Mouse (Mus musculus): ENCODE data around the gene Jag1.

Gene Jag1

DNA sequence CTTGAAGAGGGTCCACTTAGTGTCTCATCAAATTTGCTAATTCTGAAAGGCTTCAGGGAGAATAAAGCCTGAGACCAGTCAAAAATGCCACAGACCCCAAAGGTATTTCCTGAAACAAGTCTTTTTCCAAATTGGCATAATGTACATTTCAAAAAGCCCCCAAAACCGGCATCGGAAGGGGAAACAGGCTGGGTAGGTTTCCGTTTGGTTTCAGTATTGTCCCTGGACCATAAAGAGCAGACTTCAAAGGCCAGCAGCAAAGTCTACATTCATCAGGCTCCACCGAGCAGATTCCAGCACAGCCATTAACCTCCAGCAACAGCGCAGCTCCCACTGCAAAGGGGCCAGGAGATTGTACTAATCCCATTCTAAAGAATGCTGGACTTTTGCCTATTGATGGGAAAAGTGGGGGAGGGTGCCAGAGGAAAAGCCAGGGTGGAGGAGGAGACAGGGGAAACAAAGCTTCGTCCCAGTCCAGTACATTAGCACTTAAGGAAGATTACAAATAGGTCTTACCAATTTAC is 17.2 kb downstream of the Jag1 start:
- DNase-seq (ENCODE audit: low spot score), result no peak

DNA sequence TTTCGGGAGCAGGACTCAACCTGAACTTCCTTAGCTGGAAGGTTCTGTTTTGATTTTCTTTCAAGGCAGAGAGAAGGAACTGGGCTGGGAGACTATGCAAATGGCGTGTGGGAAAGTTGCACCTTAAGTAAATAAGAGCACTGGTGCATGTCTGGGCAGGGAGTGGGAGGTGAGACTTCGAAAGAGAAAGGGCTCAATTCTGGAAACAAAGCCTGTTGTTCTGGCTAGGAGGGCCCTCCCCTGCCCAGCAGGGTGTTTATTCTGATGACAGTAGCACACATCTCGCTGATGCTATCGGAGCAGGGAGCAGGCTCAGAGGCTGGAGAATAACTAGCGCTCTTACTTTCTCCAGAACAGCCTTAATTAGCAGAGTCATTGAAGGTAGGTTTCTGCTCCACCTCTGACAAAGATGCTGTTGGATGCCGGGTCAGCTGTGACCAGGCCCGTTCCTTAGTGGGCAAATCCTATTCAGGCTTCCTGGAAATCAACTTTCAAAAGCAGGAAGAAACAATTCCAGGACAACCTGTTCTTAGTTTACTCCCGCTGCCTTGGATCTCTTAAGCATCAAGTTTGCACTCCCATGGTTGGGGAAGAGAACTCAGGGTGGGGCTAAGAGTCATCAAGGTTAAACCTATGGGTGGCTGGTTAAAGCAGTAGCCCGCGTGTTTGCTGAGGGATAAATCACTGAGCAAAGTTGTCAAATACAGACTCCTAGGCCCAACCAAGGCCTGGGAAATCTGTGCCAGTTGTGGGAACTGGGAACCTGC is 18.0 kb downstream of the Jag1 start:
- DNase-seq (ENCODE audit: low spot score), result no peak

DNA sequence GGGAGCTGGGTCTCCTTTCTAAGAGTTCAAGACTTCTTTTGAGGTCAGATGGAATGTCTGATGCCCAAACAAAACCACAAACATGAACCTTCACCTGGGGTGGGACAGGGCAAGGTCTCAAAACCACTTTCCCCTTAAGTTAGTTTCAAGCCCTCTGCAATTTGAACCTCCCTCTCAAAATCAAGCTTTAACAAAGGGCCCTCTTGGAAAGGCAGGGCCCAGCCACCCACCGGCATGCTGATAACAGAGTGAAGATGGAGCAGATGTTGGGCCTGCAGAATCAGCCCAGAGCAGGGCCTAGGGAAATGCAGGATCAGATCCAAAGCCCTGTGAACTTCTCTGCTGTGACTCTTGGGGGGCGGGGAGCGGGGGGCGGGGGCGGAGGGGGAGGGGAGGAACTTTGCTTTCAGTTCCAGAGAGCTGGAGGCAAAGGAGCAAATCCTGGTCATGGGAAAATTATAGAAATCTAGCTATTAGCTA is 19.4 kb downstream of the Jag1 start:
- no peak for DNase-seq (ENCODE audit: low spot score)

DNA sequence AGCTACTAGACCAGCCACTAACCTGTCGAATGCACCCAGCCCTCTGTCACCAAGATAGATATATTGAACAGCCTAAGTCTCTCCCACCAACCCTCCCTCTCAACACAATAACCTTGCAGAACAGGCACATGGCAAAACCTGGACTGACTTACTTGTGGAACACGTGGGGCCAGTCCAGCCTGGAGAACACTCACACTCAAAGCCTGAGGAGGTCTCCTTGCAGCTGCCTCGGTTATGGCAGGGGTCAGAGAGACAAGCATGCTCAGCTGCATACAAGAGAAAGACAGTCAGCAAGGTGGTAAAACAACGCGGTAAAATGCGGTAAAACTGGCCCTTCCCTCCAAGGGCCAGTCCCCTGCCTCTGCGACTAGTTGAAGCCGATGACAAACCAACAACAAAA is 22.1 kb downstream of the Jag1 start:
- DNase-seq (ENCODE audit: low spot score), result no peak

DNA sequence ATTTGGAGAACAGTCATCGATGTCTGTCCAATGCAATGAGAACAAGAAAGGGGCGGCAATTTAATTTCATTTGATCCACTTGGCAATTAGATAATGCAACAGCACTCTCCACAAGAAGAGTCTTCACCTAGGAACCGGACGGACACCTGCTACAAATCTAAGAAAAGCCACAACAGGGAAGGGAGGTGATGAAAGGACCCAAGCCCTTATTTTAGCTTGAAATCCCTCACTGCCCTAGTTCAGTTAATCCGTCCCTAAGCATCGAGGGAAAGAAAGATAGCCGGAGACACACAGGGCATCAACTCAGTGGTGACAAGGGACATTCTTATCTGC is 23.2 kb downstream of the Jag1 start:
- no peak for DNase-seq (ENCODE audit: low spot score)

DNA sequence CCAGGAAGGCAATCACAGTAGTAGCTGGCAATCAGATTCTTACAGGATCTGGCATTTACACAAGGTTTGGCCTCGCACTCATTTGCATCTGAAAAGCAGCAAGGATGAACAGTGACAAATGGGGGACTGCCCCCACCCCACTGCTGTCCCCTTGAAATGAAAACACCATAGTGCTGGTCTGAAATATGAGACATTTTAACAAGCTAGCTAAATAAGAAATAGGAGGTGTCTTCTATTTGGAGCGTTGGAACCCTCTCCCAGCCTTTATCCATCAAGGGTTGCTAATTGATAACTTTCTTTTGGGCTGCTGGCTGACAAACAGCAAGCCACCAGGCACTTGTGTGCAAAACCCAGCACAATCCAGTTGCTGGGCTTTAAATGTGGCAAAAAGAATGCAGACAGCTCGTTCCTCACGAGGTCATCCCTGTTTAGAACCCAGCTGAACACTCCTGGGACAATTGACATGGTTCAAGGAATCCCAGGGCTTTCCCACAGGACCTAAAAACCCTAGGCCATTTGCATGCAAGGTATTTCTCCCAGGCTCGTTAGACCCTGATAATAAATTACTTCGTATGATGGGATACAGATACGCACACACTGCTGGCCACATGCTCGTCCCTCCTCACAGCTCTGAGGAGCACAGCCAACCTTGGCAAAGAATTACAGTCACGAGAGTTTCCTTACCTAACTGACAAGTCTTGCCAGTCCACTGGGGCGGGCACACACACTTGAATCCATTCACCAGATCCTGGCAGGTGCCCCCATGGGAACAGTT is 23.7 kb downstream of the Jag1 start:
- no peak for DNase-seq (ENCODE audit: low spot score)

DNA sequence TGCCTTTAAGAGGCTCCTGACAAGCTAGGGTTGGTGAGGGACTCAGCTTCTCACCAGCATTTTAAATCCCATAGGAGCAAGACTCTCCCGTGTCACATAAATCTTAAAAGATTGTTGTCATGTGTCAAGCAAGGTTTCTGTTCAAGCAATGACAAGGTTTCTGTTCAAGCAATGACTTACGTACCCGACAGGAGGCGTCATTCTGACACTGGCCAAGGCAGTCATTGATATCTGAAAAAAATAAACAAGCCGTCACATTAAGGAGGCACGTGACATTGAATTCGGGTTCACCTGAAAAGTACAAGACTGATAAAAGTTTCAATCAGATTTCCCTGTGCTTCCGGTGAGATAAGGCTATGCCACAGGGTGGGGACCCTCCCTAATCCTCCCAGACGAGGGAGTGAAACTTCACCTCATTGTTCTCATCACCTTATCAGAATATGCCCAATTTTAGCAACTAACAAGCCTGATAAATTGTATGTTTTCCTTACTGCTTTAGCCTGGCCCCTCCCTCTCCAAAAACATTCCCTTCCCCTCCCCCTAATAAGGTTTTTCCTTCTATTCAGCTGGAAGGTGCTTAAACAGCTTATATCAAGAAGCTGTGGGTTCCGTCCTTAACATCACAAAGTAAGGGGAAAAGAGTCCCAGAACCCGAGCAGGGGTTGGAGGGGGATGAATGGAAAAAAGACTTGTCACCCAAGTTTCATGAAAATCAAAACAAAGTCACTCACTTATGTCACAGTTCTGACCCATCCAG is 24.5 kb downstream of the Jag1 start:
- DNase-seq (ENCODE audit: low spot score), result no peak

DNA sequence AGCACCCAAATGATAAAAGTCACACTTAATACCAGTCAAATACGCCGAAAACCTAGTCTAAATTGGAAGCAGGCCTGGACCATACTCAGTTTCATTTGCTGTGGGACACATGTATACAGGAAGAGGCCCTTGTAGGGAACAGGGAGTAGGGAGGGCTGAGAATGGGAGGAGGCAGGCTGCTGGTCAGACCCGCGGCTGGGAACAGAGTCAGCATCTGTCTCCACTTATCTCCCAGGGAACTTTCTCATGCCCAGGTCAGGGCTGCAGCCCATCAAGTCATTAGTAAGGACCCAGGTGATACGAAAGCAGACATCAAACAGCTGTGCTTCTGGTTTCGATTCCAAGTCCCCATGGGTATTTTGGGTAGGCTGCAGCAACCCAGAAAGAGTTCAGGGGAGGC is 28.7 kb downstream of the Jag1 start:
- no peak for DNase-seq (ENCODE audit: low spot score)

DNA sequence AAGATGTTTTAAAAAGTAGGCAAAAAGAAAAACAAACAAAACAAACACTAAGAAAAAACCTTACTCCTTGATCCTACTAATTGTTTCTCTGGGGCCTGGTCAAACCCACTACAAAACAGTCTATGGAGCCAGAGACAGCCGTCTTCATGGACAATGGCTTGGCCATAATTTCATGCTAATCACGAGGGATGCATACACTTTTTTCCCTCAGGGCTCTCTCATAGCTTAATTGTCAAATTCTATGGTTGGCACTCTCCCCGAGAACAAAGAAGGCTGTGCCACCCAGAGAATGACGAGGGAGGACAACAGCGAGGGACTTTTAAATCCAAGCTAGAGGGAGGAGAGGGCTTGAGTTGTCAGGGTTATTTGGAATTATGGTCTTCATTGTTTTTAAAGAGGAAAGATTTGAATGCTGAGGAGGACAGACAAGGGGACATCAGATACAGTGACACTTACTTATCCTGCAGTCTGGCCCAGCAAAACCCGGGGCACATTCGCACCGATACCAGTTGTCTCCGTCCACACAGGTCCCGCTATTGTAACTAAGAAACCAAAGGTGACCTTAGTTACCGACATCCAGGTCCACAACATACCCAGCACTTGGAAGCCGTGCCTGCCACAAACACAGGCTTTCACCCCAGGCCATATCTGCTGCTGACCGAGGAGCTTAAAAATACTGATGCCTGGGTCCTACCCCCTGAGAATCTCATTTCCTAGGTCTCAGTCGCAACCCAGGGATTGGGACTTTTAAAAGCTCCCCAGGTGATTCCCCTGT is 29.6 kb downstream of the Jag1 start:
- no peak for DNase-seq (ENCODE audit: low spot score)

DNA sequence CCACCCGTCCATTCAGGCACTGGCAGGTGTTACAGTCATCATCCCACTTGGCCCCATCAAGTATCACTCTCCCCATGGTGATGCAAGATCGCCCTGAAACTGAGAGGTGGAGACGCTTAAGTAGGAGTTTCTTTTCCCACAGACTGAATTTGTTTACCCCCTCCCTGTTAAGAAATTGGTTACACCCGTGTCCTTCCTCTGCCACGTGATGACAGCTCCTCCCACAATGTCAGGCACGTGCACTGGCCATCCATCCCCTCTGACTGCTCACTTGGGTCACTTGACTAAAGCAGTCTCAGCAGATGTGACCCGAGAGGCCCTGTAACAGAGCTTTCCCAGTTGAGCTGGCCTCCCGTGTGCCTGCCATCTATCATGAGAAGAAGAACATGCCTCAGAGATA is 31.2 kb downstream of the Jag1 start:
- no peak for DNase-seq (ENCODE audit: low spot score)

DNA sequence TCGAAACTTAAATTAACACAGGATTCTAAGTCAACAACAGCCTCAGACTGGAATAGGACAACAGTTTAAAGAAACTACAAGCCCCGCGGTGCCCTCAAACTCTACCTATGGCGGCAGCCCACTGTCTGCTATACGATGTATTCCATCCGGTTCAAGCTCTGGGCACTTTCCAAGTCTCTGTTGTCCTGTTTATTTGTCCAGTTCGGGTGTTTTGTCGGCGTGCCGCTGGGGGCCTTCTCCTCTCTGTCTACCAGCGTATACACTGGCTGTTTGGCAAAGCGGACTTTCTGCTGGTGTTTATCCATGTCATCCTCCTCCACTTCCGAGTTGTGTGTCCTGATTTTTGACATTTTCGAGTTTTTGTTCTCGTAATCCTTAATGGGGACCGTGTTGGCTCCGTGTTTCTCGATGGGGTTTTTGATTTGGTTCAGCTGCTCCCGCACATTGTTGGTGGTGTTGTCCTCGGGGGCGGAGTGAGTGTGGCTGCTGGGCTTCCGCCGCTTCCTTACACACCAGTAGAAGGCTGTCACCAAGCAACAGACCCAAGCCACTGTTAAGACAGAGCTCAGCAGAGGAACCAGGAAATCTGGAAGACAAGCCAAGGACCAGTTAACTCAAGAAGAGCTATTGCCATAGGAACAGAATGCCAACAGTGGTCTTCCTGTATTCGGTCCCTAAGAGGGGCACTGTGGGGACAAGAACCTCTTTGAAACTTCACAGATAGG is 33.4 kb downstream of the Jag1 start:
- no peak for DNase-seq (ENCODE audit: low spot score)

DNA sequence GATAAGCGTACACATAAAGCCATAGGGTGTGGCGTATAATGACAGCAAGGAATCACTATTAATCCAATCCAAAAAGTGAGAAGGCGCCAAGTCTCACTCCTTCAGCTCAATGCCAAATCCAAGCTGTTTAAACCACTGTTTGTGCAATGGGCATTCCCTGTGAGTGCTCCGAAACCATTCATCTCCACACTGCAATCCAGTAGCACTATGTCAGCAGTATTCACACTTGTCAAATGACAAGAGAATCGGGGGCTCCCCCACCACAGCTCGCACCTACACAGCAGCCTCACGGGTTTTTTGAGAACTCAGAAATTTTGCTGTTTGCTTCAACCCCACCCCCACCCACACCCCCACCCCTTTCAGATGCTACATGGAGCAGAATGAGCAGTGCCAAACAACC is 35.4 kb downstream of the Jag1 start:
- no peak for DNase-seq (ENCODE audit: low spot score)

DNA sequence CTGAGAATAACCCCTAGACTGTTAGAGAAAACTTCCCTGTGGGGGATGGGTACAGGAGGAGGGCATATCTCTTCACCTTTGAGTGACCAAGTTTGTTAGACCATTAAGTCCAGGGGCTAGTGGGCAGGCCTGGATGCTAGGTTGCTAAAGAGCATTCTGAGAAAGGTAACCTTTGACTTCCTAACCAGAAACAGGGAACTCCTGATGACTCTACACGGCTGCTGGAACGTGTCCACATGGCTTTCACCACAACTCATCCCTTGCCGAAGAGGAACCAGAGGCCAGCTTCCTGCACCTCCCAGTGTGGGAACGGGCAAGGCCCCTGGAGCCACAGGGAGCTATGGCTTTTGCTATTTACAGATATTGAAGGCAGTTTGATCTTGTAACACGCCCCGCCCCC is 36.0 kb downstream of the Jag1 start:
- no peak for DNase-seq (ENCODE audit: low spot score)

DNA sequence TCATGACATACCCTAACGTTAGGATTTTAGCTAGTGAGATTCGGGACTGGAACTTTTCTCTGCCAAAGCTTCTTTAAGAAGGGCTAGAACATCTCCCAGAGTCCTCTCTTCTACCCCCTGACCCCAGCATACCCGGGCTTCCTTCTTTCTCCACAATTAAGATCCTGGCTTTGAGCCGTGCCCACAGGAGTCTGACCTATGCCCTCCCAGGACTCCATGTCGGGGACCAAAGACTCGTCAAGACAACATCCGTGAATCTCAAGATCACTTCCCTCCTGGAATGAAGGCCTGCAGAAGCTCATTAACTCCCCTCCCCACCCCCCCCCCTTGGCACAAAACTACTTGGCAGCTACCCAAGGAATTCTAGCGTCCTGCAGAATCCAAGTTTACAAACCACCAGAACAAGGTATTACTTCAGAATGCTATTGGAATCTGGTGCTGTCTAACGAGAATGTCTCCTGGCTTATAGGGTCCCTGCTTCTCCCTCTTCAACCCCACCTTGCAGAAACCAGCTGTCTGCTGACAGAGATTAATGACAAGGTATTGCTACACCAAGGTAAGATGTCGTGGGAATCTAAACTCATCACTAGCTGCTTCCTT is 36.6 kb downstream of the Jag1 start:
- DNase-seq (ENCODE audit: low spot score), result no peak

DNA sequence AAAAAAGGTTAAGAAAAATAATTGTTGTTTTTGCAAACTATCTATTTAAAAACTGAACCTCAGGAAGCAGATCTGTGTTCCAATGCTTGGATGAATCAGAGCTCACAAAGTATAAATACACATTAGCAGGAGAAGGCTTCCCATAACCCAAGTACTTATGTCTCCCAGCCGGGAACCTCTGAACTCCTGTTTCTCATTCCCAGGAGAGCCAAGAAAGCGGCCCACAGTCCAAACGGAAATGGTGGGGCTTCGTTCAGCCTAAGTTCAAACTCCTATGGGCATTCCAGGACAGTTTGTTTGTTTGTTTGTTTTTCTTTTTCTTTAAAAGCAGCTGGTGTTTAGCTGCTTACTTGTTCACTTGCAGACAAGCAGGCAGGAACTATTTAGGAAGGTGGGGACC is 37.7 kb downstream of the Jag1 start:
- DNase-seq (ENCODE audit: low spot score), result no peak

DNA sequence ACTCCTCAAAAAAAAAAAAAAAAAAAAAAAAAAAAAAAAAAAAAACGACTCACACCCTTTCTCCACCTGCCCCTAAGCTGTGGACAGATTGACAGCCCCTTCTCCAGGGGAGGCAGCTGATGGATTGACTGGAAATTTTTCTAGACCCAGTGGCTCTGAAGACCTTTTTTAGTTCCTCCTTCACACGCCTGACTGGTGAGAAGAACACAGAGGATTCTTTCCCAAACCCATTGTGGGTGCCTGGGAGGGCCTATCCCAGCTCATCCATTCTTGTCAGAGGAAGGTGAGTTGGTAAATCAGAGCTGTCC is 42.2 kb downstream of the Jag1 start:
- no peak for DNase-seq (ENCODE audit: low spot score)

DNA sequence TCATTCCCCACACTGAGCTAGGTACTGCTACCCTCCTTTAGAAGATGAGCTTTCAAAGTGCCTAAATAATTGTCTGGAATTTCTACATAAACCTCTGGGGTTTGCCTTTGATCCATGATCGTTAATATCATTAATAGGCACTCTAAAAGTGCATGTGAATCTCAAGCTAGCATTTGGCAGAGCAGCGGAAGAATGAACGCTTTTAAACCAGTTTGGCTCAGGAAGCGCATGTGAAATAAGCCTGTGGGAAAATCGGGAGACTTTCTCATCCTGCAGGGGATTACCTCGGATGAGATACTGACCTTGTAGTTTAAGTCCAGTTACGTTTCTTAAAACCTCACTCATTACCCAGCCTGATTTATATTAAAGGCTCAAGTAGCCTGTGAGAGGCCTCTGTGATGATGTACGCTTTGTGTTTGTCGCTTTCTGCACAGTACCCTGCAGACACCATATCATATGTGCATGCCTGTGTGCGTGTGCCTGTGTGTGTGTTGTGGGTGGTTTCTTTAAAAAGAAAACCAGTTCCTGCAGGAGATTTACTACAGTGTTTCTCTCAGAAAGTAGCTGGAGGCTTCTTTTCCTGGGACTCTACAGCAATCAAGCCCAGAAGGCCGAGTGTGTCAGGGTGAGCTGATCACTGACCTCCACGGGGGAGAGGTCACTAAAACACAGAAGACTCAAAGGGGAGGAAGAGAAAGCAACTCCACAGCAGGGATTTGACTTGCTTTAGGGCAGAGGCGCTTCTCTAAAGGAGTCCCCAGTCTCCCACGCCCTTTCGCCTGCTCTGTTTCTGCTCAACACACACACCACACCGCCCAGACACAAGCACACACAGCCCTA is 42.8 kb downstream of the Jag1 start:
- no peak for DNase-seq (ENCODE audit: low spot score)

DNA sequence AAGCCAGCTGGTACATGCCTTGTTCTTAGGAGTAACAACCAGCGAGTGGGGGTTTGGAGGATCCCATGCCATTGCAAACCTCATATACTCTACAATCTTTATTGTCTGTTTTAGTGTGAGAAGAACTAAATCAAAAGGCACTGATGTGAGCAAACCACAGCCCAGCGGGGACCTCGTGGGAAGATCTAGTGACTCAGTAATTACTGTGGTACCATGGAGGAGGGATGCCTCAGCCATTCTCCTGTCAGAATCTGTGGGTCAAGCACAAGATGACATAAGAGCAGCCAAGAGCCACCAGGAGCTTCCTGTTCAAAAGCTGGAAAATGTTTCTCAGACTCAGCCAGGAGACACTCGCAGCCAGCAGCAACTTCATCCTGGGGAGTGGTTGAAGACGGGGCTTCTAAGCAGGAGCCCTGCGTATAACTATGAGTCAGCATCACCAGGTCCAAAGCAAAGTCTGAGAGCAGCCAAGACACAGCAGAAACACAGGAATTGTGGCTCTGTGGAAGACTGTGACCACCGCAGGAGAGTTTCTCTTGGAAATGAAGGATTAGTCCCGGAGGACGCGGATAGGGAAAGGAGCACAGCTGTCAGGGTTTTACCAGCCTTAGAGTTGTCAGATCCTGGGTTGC is 48.8 kb downstream of the Jag1 start:
- DNase-seq (ENCODE audit: low spot score), result no peak

DNA sequence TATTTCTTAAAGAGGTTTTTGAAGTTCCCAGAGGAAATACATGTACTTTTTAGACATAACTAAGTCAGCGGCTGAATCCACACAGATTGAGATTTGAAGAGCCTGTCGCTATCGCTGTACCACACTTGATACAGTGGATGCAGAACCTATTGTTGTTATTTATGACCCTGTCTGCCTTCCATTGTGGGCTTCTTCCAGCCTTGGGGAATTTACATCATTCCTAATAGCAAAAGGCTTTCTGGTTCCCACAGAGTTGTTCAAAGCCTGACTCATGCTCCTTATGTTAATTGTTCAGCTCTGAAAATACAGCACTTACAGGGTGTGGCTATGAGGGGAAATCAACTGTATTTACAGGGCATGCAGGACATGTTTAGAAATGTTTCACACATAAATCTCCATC is 51.9 kb downstream of the Jag1 start:
- no peak for DNase-seq (ENCODE audit: low spot score)

DNA sequence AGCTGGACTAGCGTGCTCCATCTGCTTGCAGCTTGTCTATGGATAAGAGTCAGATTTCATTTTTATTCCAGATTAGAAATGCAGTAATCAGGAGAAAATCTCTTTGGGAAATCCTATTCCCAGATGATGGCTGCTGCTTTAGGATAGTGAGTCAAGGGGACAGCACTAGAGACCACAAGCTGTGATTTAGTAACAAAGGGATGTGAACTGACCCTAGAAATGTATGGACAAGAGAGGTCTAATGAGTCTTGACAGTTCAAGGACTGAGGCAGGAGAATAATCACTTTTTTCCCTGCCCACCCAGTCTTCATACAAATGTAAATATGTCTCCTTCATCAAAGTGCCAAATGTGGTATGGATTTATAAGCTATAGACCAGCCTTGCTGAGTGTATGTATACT is 52.6 kb downstream of the Jag1 start:
- DNase-seq (ENCODE audit: low spot score), result no peak

Data from ovary, adult 18-20 months (tissue).